Mouse (Mus musculus): ENCODE measurements at regions not wholly inside any gene's neighbourhood (a gene's known extent, or its start where the extent isn't known, plus 50 kb on each side); places are given as distances from the start of the nearest gene placed in this dataset.

DNA sequence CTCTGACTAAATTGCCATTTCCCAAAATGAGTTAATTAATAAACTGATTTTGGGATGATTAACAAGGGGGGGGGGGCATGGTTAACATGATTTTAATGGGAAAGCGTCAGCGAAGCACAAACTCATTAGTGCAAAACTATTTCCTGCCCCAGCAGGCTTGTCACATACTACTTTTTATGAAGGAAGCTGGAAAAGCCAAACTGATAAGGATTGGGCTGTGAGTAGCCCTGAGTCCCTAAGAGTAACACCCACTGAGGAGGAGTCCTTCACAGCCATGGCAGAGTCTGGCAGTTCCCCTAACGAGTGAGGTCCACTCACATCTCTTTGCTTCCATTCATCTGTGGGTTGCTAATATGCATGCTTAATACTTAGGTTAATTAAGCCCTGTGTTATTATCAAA lies 173.9 kb upstream of the Tenm4 start:
- no peaks in the 10 kb centered on the region for H3K79me2 ChIP-seq (ENCODE audit: control insufficient read depth, insufficient read depth, low read length, poor library complexity)
- TF ChIP-seq ZMIZ1 (IDR thresholded peaks at IDR 0.05; ENCODE audit: low read depth, low read length) = no peak
- no peak for TF ChIP-seq RAD21 (IDR thresholded peaks at IDR 0.05; ENCODE audit: low read depth, low read length)
- no peak for TF ChIP-seq JUND (IDR thresholded peaks at IDR 0.05; ENCODE audit: low read depth, low read length)
- no peak for TF ChIP-seq TCF12 (IDR thresholded peaks at IDR 0.05; ENCODE audit: low read depth, low read length)
- TF ChIP-seq TBP (IDR thresholded peaks at IDR 0.05; ENCODE audit: low read depth, low read length) = no peak
- no peak for TF ChIP-seq CHD2 (IDR thresholded peaks at IDR 0.05; ENCODE audit: low read length)
- H3K9me3 ChIP-seq (replicated peaks; ENCODE audit: insufficient read depth, low read length) = no peaks in the 10 kb centered on the region
- DNase-seq (ENCODE audit: low read depth, low spot score) = no peak
- H3K9ac ChIP-seq (ENCODE audit: control insufficient read depth, low read depth, low read length, poor library complexity, severe bottlenecking) = no peak overlapping the region
- H3K27ac ChIP-seq (ENCODE audit: control insufficient read depth, low read depth, low read length) = no peak overlapping the region
- no peaks in the 10 kb centered on the region for H3K27me3 ChIP-seq (ENCODE audit: control insufficient read depth in 1 of 2, insufficient read depth in 2 of 2, low read length in 2 of 2)
- no peaks in the 10 kb centered on the region for H3K4me1 ChIP-seq (ENCODE audit: control insufficient read depth in 1 of 2, insufficient read depth in 2 of 2, low read length in 2 of 2)
- H3K36me3 ChIP-seq (ENCODE audit: control insufficient read depth in 1 of 2, insufficient read depth in 2 of 2, low read length in 2 of 2) = no peaks in the 10 kb centered on the region
- no peak overlapping the region for H3K4me3 ChIP-seq (ENCODE audit: control insufficient read depth in 1 of 2, insufficient read depth in 1 of 2, low read depth in 2 of 2, low read length in 2 of 2)

DNA sequence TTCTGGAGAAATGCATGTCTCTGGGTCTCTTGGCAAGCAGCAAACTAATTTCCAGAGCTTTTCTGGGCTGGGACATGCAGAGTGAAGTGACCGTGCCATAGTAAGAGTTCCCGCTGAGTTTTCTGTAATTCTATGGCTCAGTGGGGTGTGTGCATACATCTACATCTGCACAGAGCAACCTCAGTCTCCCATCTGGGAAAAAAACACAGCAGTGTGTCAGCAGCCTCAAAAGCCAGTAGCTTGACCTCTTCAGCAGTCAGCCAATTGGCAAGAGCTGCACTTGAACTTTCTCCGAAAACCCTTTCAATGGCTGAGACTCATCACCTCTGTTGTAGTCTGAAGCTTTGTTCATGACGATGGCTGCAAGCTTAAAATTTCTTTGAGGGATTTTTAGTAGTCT lies 171.9 kb upstream of the Tenm4 start:
- Histone ChIP-seq H3K79me2 (ENCODE audit: control insufficient read depth, insufficient read depth, low read length, poor library complexity) (no peaks in the 10 kb centered on the region), H3K9me3 (replicated peaks; ENCODE audit: insufficient read depth, low read length) (no peaks in the 10 kb centered on the region), H3K27me3 (ENCODE audit: control insufficient read depth in 1 of 2, insufficient read depth in 2 of 2, low read length in 2 of 2) (no peaks in the 10 kb centered on the region), H3K9ac (ENCODE audit: control insufficient read depth, low read depth, low read length, poor library complexity, severe bottlenecking) (no peak overlapping the region), H3K4me1 (ENCODE audit: control insufficient read depth in 1 of 2, insufficient read depth in 2 of 2, low read length in 2 of 2) (no peaks in the 10 kb centered on the region), H3K4me3 (ENCODE audit: control insufficient read depth in 1 of 2, insufficient read depth in 1 of 2, low read depth in 2 of 2, low read length in 2 of 2) (no peak overlapping the region), H3K36me3 (ENCODE audit: control insufficient read depth in 1 of 2, insufficient read depth in 2 of 2, low read length in 2 of 2) (no peaks in the 10 kb centered on the region), H3K27ac (ENCODE audit: control insufficient read depth, low read depth, low read length) (no peak overlapping the region)
- no peak for TF ChIP-seq USF1 (IDR thresholded peaks at IDR 0.05; ENCODE audit: low read depth, low read length)
- TF ChIP-seq EP300 (IDR thresholded peaks at IDR 0.05; ENCODE audit: low read depth in 1 of 2, low read length in 2 of 2) = no peak
- TF ChIP-seq CHD1 (IDR thresholded peaks at IDR 0.05; ENCODE audit: low read depth, low read length) = no peak
- TF ChIP-seq MEF2A (IDR thresholded peaks at IDR 0.05; ENCODE audit: extremely low read depth, insufficient replicate concordance, low read depth, low read length, poor library complexity, severe bottlenecking) = no peak
- no peak for DNase-seq (ENCODE audit: low read depth, low spot score)

DNA sequence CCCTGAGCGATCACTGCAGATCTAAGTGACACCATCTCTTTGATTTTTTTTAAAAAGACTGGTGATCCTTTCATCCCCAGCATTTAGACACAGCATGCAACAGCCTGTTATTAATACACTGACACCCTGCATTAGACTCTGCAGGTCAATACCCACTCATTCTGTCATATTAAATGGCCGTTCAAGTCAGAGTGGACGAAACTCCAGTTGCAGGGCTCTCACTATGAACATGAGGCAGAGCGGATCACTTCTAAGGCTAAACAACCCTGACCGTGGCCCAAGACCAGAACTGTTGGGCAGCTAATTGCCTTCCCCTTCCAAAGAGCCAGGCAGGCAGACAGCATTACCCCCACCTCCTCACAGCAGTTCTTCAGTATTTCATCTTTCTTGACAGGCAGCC lies 168.6 kb upstream of the Tenm4 start:
- Histone ChIP-seq H3K27ac (ENCODE audit: control insufficient read depth, low read depth, low read length) (no peak overlapping the region), H3K27me3 (ENCODE audit: control insufficient read depth in 1 of 2, insufficient read depth in 2 of 2, low read length in 2 of 2) (no peaks in the 10 kb centered on the region), H3K4me3 (ENCODE audit: control insufficient read depth in 1 of 2, insufficient read depth in 1 of 2, low read depth in 2 of 2, low read length in 2 of 2) (no peak overlapping the region), H3K9me3 (replicated peaks; ENCODE audit: insufficient read depth, low read length) (no peaks in the 10 kb centered on the region), H3K79me2 (ENCODE audit: control insufficient read depth, insufficient read depth, low read length, poor library complexity) (no peaks in the 10 kb centered on the region), H3K36me3 (ENCODE audit: control insufficient read depth in 1 of 2, insufficient read depth in 2 of 2, low read length in 2 of 2) (no peaks in the 10 kb centered on the region), H3K4me1 (ENCODE audit: control insufficient read depth in 1 of 2, insufficient read depth in 2 of 2, low read length in 2 of 2) (no peaks in the 10 kb centered on the region), H3K9ac (ENCODE audit: control insufficient read depth, low read depth, low read length, poor library complexity, severe bottlenecking) (no peak overlapping the region)
- no peak for TF ChIP-seq ZMIZ1 (IDR thresholded peaks at IDR 0.05; ENCODE audit: low read depth, low read length)
- no peak for DNase-seq (ENCODE audit: low read depth, low spot score)
